Mouse (Mus musculus) midbrain, embryonic 13.5 days (tissue): ENCODE data around the gene Ssbp2. TPM values are rescaled to one million over a fixed set of nuclear protein-coding genes. Genes with fewer than 3 reads are reported as not detected.

Source experiments
- ATAC-seq: fragments of 200-750 bp; cut with Nextera tagmentation; 2 replicates; pipeline ENCODE4 v1.8.0; 2017; ENCODE audit warnings: mild to moderate bottlenecking, moderate TSS enrichment, moderate library complexity
- H3K27ac ChIP-seq: fragments of 300-500 bp; sonication (generic); 2 replicates; pipeline ENCODE4 v1.5.1; 2015; ENCODE audit warnings: inconsistent platforms, mild to moderate bottlenecking, moderate library complexity
- H3K27me3 ChIP-seq: fragments of 300-500 bp; sonication (generic); 2 replicates; pipeline ENCODE4 v1.6.1; 2015; ENCODE audit warnings: mild to moderate bottlenecking, inconsistent platforms
- H3K36me3 ChIP-seq: fragments of 300-500 bp; sonication (generic); 2 replicates; pipeline ENCODE4 v1.6.1; 2015; ENCODE audit warnings: mild to moderate bottlenecking, inconsistent platforms
- H3K4me1 ChIP-seq: fragments of 300-500 bp; sonication (generic); replicated peaks from 2 replicates; pipeline ENCODE4 v1.6.1; 2015; ENCODE audit warnings: inconsistent platforms
- H3K4me2 ChIP-seq: fragments of 300-500 bp; sonication (generic); replicated peaks from 2 replicates; pipeline ENCODE4 v1.6.1; 2015; ENCODE audit warnings: moderate library complexity, mild to moderate bottlenecking, inconsistent platforms
- H3K4me3 ChIP-seq: fragments of 300-500 bp; sonication (generic); replicated peaks from 2 replicates; pipeline ENCODE4 v1.5.1; 2015; ENCODE audit warnings: mild to moderate bottlenecking, inconsistent platforms
- H3K9ac ChIP-seq: fragments of 300-500 bp; sonication (generic); replicated peaks from 2 replicates; pipeline ENCODE4 v1.6.1; 2015; ENCODE audit warnings: mild to moderate bottlenecking, inconsistent platforms
- H3K9me3 ChIP-seq: fragments of 300-500 bp; sonication (generic); 2 replicates; pipeline ENCODE4 v1.6.1; 2016; ENCODE audit warnings: mild to moderate bottlenecking, inconsistent platforms
- WGBS: fragments of 180-500 bp; shearing (Covaris S2); methylation state at CpG from one replicate; pipeline ENCODE4 v1.1.7; 2015; 5-methylcytosine and 5-hydroxymethylcytosine counted together
- polyA plus RNA-seq: library from polyadenylated mRNA; unstranded; fragments of >200 nt; fragmentation: Nextera tagmentation; extraction: Ambion mirVana; gene quantifications from 2 replicates; pipeline ENCODE4 v1.2.1, GENCODE M21; 2015

The Ssbp2 gene
- polyA plus RNA-seq, 1 experiment from 2014 or later: 231 TPM

DNA sequence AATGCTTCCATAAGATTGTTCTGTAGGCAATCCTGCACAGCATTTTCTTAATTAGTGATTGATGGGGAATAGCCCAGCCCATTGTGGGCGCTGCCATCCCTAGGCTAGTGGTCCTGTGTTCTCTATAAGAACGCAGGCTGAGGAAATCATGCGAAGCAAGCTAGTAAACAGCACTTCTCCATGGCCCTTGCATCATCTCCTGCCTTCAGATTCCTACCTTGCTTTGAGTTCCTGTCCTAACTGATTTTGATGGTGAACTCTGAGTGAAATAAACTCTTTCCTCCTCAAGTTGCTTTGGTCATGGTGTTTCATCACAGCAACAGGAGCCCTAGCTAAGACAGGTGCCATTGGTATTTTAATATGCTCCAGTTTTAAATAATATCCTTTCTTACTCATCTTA lies 41.7 kb downstream of the Ssbp2 start:
- Histone ChIP-seq H3K27me3 (no peaks in the 10 kb centered on the region), H3K4me1 (0 out of 2 replicates have a peak, but pooled peaks cover 5% of the 10 kb centered on the region), H3K27ac (no peak overlapping the region), H3K36me3 (peaks cover 5% of the 10 kb centered on the region; the same call in 1 of the 2 replicates), H3K9ac (no peak overlapping the region), H3K9me3 (no peaks in the 10 kb centered on the region), H3K4me2 (no peak overlapping the region), H3K4me3 (no peak overlapping the region)
- WGBS: 95% methylated on average over 3 of the region's 3 CpGs
- ATAC-seq: no peak

DNA sequence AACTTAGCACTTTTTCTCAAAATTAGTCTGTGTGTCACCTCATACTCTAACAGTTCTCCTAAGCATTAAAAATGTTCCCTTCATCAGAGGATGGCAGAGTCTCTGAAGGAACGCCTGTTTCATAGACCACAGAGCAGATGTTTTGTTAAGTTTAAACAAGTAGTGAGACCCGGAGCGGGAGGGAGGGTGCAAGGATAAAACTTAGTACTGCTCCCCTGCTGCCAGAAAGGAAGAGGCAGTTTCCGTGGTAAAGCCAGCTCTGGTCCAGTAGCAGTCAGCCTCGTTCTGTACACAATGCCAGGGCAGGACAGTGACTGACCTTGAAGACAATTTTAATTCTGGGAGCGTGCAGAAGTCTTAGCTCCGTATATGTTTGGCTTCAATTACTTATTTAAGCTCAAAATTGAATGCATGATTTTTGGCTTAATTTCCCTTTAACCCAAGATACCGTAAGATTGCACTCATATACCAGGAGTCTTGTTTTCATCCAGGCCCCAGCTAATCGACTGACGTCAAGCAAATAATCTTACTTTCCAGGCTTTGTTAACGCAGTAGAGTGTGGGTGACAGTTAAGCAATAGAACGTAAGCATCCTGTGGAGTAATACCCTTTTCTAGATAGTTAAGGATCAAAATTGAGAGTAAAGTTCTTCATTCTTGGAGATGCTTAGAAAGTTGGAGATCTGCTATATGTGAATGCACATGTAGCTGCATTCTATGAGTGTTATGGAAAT lies 42.7 kb downstream of the Ssbp2 start:
- no peaks in the 10 kb centered on the region for H3K9me3 ChIP-seq
- H3K4me3 ChIP-seq: no peak overlapping the region
- H3K27me3 ChIP-seq: no peaks in the 10 kb centered on the region
- 80% methylated on average over 12 of the region's 12 CpGs for WGBS
- no peak overlapping the region for H3K27ac ChIP-seq
- peaks cover 5% of the 10 kb centered on the region; the same call in 1 of the 2 replicates for H3K36me3 ChIP-seq
- no peak overlapping the region for H3K4me2 ChIP-seq
- no peak overlapping the region for H3K9ac ChIP-seq
- H3K4me1 ChIP-seq: 0 out of 2 replicates have a peak, but pooled peaks cover 5% of the 10 kb centered on the region
- no peak for ATAC-seq

DNA sequence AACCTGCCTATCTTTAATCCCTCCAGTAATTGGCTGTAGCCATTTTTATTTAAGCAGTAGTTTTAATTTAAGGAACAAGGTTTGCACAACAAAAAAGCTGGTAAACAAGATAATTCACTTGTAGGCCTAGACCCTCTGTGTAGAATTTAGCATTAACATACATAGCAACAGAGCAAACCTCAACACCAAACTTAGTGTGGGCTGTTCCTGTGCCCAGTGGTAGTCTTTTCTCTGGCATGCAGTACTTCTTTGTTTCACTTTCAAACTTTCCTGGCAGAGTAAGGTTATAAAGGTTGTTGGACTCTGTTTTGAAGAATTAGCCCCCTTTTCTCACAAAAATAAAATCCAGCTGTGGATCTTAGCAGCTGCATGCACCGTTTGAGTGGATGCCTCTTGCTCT lies 48.9 kb downstream of the Ssbp2 start:
- Histone ChIP-seq H3K9ac (no peak overlapping the region), H3K4me3 (no peak overlapping the region), H3K27ac (no peak overlapping the region), H3K36me3 (no peaks in the 10 kb centered on the region), H3K4me2 (no peak overlapping the region), H3K9me3 (no peaks in the 10 kb centered on the region), H3K4me1 (no peaks in the 10 kb centered on the region), H3K27me3 (no peaks in the 10 kb centered on the region)
- 89% methylated on average over 1 of the region's 1 CpGs for WGBS
- no peak for ATAC-seq

DNA sequence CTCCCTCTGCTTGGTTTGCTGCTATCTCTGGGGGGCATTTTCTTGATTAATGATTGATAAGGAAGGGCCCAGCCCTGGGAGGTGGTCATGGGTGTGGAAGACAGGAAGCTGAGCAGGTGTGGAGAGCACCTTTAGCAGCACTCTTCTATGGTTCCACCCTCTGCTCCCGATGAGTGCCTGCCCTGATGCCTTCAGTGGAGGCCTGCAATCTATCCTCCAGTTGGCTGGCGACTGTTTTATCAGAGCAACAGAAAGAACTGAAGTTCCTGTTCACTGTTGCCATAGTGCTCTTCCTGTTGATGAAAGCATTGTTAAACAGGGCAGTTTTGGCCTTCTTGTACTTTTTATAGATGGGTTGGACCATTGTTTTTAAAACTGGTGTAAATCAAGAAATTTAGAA lies 49.4 kb downstream of the Ssbp2 start:
- Histone ChIP-seq H3K4me2 (no peak overlapping the region), H3K27me3 (no peaks in the 10 kb centered on the region), H3K27ac (no peak overlapping the region), H3K9ac (no peak overlapping the region), H3K4me3 (no peak overlapping the region), H3K4me1 (no peaks in the 10 kb centered on the region), H3K9me3 (no peaks in the 10 kb centered on the region), H3K36me3 (no peaks in the 10 kb centered on the region)
- WGBS: 94% methylated on average over 2 of the region's 2 CpGs
- no peak for ATAC-seq

DNA sequence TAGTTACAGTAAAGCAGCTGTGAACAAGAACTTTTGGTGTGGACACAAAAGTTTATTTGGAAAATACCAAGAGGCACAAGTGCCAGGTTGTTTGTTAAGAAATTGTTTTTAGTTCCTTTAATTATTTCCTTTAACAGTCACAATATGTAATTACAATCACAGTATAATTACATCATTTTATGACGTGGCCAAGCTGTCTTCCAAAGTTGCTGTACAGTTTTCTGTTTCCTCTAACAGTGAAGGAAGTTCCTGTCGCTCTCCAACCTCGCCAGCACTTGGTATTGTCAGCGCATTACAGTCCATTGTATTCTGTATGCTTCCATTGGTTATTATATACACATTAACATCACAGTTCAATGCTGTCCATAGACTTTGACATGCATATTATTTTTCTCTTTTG lies 54.9 kb downstream of the Ssbp2 start:
- Histone ChIP-seq H3K4me2 (no peak overlapping the region), H3K9ac (no peak overlapping the region), H3K36me3 (no peaks in the 10 kb centered on the region), H3K27ac (no peak overlapping the region), H3K4me1 (peaks cover under 1% of the 10 kb centered on the region; the same call in 1 of the 2 replicates), H3K27me3 (no peaks in the 10 kb centered on the region), H3K9me3 (no peaks in the 10 kb centered on the region), H3K4me3 (no peak overlapping the region)
- no peak for ATAC-seq
- 92% methylated on average over 4 of the region's 4 CpGs for WGBS

DNA sequence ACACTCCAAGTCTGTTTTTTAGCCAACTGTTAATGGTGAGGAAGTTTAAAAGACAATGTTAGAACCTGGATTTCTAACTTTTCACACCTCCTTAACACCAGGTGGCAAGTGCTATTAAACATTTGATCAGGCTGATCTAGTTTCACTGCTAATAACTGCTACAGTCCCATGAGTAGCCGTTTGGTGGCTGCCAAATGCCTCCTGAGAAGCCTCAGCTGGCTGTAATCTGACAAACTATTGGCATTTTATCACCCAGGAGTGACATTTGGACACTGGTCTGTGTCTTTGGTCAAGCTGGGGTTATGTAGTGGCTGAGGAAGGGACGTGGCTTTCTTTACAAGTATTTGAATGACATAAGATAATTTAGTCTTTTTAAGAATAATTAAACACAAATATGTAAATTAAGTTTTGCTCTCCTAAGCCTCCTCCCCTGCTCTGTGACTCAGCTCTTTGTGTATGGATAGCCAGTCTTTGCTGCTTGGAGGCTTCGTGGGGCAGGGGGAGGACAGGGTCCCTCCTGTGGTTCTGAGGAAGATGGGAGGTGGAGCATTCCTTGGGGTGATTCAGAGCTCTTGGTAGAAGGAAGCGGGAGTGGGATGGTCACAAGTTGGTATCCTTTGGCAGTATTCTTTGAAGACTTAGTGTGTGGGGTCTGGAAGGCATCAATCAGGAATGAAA lies 60.1 kb downstream of the Ssbp2 start:
- no peak overlapping the region for H3K4me3 ChIP-seq
- H3K27ac ChIP-seq: no peak overlapping the region
- peaks cover 4% of the 10 kb centered on the region; the same call in 1 of the 2 replicates for H3K36me3 ChIP-seq
- H3K27me3 ChIP-seq: no peaks in the 10 kb centered on the region
- WGBS: 34% methylated on average over 4 of the region's 4 CpGs
- ATAC-seq: 0 out of 2 replicates have a peak, but pooled peaks have one; percentile 62
- H3K9ac ChIP-seq: no peak overlapping the region
- no peak overlapping the region for H3K4me2 ChIP-seq
- H3K4me1 ChIP-seq: peaks cover 7% of the 10 kb centered on the region
- H3K9me3 ChIP-seq: no peaks in the 10 kb centered on the region

DNA sequence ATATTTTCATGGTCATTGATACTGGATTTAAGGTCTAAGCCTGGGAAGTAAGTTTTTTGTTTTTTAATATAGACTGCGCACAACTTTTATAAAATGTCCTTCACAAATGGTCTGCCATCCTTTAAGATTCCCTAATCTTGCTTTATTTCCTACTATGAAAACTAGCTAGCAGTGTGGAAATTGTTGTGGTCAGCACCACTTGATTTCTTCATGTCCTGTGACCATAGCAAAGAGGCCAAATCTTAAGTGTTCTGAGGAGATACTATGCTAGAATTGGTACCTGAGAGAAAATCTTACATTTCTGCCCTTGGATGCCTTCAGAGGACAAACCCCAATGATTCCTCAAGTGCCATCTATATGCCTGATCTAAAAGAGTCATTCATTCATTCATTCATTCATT lies 60.9 kb downstream of the Ssbp2 start:
- peaks cover 4% of the 10 kb centered on the region; the same call in 1 of the 2 replicates for H3K36me3 ChIP-seq
- H3K4me2 ChIP-seq: no peak overlapping the region
- no peak overlapping the region for H3K27ac ChIP-seq
- WGBS: 100% methylated on average over 1 of the region's 1 CpGs
- ATAC-seq: no peak
- H3K4me1 ChIP-seq: peaks cover 7% of the 10 kb centered on the region
- H3K27me3 ChIP-seq: no peaks in the 10 kb centered on the region
- no peak overlapping the region for H3K9ac ChIP-seq
- no peaks in the 10 kb centered on the region for H3K9me3 ChIP-seq
- no peak overlapping the region for H3K4me3 ChIP-seq

DNA sequence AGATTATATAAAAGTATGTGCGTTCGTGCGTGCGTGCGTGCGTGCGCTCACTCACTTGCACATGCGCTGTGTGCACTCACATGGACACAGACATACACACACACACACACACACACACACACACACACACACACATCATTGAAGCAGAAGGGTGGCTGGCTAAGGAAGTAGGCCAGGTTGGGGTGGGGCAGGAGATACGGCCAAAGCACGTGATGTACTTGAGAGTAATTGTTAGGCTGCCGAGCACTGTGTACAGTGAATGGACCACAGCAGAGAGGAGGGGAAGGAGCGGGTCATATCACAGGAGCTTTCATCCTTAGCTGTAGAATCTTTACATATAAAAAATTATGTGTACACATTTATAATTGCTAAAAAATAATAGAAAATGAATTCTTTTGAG lies 66.0 kb downstream of the Ssbp2 start:
- H3K36me3 ChIP-seq: peaks cover 4% of the 10 kb centered on the region; the same call in 1 of the 2 replicates
- WGBS: 88% methylated on average over 12 of the region's 12 CpGs
- no peak for ATAC-seq

DNA sequence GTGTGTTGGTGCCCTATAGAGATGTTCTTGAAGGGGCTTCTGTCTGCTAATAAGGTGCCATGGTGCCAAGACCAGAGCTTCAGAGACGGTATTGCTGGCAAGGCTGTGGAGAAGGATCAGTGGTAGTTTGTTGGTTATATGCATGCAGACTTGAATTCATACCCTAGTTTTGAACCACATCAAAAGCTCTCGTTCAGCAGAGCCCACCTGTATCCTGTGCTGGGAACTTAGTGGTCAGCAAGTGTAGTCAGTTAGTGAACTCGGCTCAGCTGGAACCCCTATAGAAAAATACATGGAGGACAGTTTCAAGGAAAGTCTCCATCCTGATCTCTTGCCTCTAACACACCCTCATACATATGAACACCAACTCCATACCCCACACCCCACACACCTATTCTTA lies 69.7 kb downstream of the Ssbp2 start:
- Histone ChIP-seq H3K4me1 (no peaks in the 10 kb centered on the region), H3K27me3 (no peaks in the 10 kb centered on the region), H3K36me3 (peaks cover 21% of the 10 kb centered on the region), H3K9ac (no peak overlapping the region), H3K9me3 (peaks cover 6% of the 10 kb centered on the region; the same call in 1 of the 2 replicates), H3K27ac (no peak overlapping the region), H3K4me3 (no peak overlapping the region), H3K4me2 (no peak overlapping the region)
- no peak for ATAC-seq
- WGBS: 99% methylated on average over 3 of the region's 3 CpGs

More for the DNA sequence above, 66.0 kb downstream of the Ssbp2 start:
- Histone ChIP-seq H3K4me2 (no peak overlapping the region), H3K9ac (no peak overlapping the region), H3K4me3 (no peak overlapping the region), H3K9me3 (no peaks in the 10 kb centered on the region), H3K27me3 (no peaks in the 10 kb centered on the region), H3K4me1 (no peaks in the 10 kb centered on the region), H3K27ac (no peak overlapping the region)

DNA sequence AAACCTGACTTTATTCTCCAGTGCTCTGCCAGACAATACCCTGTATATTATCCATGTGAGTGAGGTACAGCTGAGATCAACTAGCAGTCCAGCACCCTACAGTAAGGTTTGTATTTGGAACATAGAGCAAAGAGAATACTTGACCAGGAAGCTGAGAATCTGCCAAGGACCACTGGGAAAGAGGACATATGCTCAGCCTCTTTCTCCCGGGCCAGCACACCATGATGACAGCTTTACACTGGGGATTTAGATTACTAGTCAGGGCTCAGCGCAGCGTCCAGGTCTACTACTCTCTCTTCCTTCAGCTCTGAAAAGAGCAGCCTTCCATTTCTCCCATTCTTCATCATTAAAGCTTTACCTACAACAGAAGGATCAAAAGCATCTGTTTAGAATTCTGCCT lies 76.6 kb downstream of the Ssbp2 start:
- Histone ChIP-seq H3K27ac (no peak overlapping the region), H3K36me3 (peaks cover 31% of the 10 kb centered on the region), H3K9ac (no peak overlapping the region), H3K4me2 (no peak overlapping the region), H3K4me3 (no peak overlapping the region), H3K4me1 (0 out of 2 replicates have a peak, but pooled peaks cover 3% of the 10 kb centered on the region), H3K9me3 (peaks cover 6% of the 10 kb centered on the region; the same call in 1 of the 2 replicates), H3K27me3 (no peaks in the 10 kb centered on the region)
- WGBS: 62% methylated on average over 3 of the region's 3 CpGs
- ATAC-seq: no peak

DNA sequence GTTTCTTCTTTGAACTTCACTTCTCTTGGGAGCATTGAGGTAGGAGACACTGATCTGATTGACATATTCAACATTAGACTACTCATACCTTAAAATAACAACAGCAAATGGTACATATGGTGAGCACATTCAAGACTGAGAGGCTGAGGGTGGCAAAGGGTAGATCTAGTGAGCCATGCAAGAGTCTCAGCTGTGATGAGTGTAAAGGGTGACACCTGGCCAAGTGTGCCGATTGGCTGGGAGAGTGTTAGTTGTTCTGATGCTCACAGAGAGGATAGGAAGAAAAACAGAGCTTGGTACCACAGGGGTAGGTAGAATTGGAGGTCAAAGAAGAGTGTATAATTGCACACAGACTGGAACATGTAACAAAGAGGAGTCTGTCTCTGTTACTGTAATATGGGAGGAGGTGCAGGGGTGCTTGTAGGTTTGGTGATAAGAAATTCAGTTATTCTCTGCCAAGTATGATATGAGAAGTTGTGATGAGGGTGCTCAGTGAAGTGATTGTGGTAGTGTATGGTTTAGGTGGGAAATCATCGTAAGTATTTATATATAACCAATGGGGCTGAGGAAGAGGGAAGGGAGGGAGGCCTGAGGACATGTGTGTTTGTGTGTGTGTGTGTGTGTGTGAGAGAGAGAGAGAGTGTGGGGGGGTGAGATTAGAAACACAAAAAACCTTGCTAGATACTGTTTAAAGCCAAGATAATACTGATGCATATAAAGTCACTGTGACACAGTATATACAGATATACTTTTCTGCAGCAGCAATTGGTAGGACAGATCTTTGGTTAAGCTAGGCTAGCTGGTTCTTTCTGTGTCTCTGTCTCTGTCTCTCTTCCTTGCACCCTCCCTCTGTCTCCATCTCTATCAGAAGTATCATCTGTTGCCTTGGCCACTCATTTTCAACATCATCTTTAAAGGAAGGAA lies 80.3 kb downstream of the Ssbp2 start:
- Histone ChIP-seq H3K4me1 (0 out of 2 replicates have a peak, but pooled peaks cover 3% of the 10 kb centered on the region), H3K27me3 (no peaks in the 10 kb centered on the region), H3K4me2 (no peak overlapping the region), H3K9ac (no peak overlapping the region), H3K36me3 (peaks cover 13% of the 10 kb centered on the region), H3K9me3 (no peaks in the 10 kb centered on the region), H3K4me3 (no peak overlapping the region), H3K27ac (no peak overlapping the region)
- ATAC-seq: no peak
- WGBS: 100% methylated on average over 2 of the region's 2 CpGs
